Mouse (Mus musculus): ENCODE measurements around the gene Exosc6.
"Not testable (repeated sequence)": the region's sequence is repeated elsewhere in the genome, so short reads cannot be mapped to it uniquely, and the experiment has no call there.

Exosc6 gene

GRCm38 (mm10) chr8:111061688-111062071, 5.5 kb downstream of the Exosc6 start:
- no peak for DNase-seq (ENCODE audit: low read depth, low spot score)

GRCm38 (mm10) chr8:111062072-111062757, 6.1 kb downstream of the Exosc6 start:
- DNase-seq (ENCODE audit: low read depth, low spot score): peak; percentile 83

GRCm38 (mm10) chr8:111062893-111063292, 6.8 kb downstream of the Exosc6 start:
- no peak for DNase-seq (ENCODE audit: low read depth, low spot score)

- DNase-seq (ENCODE audit: low read depth, low spot score): no peak
Observed at GRCm38 (mm10) chr8:111066308-111066707, 10.2 kb downstream of the Exosc6 start.

GRCm38 (mm10) chr8:111067439-111067838, 11.3 kb downstream of the Exosc6 start:
- DNase-seq (ENCODE audit: low read depth, low spot score): no peak

GRCm38 (mm10) chr8:111068660-111069059, 12.5 kb downstream of the Exosc6 start:
- DNase-seq (ENCODE audit: low read depth, low spot score): not testable (repeated sequence)

- no peak for DNase-seq (ENCODE audit: low read depth, low spot score)
Observed at GRCm38 (mm10) chr8:111075926-111076325, 19.8 kb downstream of the Exosc6 start.

- no peak for DNase-seq (ENCODE audit: low read depth, low spot score)
Observed at GRCm38 (mm10) chr8:111079461-111079860, 23.3 kb downstream of the Exosc6 start.

- no peak for DNase-seq (ENCODE audit: low read depth, low spot score)
Observed at GRCm38 (mm10) chr8:111079861-111080271, 23.7 kb downstream of the Exosc6 start.

GRCm38 (mm10) chr8:111081580-111082258, 25.6 kb downstream of the Exosc6 start:
- DNase-seq (ENCODE audit: low read depth, low spot score): no peak

GRCm38 (mm10) chr8:111083936-111084335, 27.8 kb downstream of the Exosc6 start:
- not testable (repeated sequence) for DNase-seq (ENCODE audit: low read depth, low spot score)

- peak; percentile 45 for DNase-seq (ENCODE audit: low read depth, low spot score)
Observed at GRCm38 (mm10) chr8:111090126-111090525, 34.0 kb downstream of the Exosc6 start.

- no peak for DNase-seq (ENCODE audit: low read depth, low spot score)
Observed at GRCm38 (mm10) chr8:111091706-111092105, 35.6 kb downstream of the Exosc6 start.

GRCm38 (mm10) chr8:111092326-111092725, 36.2 kb downstream of the Exosc6 start, which contains the start of gene Clec18a:
Gene Clec18a, minus strand, starts transcription at chr8:111092426.
- not testable (repeated sequence) for DNase-seq (ENCODE audit: low read depth, low spot score)

GRCm38 (mm10) chr8:111093865-111094718, 38.0 kb downstream of the Exosc6 start, which contains the start of gene Pdpr:
Gene Pdpr, plus strand, starts transcription at chr8:111094630.
- DNase-seq (ENCODE audit: low read depth, low spot score): peak; percentile 83

- DNase-seq (ENCODE audit: low read depth, low spot score): not testable (repeated sequence)
Observed at GRCm38 (mm10) chr8:111094719-111095302, 38.7 kb downstream of the Exosc6 start.
